Mouse (Mus musculus): ENCODE data around the gene Cpvl.

DNA sequence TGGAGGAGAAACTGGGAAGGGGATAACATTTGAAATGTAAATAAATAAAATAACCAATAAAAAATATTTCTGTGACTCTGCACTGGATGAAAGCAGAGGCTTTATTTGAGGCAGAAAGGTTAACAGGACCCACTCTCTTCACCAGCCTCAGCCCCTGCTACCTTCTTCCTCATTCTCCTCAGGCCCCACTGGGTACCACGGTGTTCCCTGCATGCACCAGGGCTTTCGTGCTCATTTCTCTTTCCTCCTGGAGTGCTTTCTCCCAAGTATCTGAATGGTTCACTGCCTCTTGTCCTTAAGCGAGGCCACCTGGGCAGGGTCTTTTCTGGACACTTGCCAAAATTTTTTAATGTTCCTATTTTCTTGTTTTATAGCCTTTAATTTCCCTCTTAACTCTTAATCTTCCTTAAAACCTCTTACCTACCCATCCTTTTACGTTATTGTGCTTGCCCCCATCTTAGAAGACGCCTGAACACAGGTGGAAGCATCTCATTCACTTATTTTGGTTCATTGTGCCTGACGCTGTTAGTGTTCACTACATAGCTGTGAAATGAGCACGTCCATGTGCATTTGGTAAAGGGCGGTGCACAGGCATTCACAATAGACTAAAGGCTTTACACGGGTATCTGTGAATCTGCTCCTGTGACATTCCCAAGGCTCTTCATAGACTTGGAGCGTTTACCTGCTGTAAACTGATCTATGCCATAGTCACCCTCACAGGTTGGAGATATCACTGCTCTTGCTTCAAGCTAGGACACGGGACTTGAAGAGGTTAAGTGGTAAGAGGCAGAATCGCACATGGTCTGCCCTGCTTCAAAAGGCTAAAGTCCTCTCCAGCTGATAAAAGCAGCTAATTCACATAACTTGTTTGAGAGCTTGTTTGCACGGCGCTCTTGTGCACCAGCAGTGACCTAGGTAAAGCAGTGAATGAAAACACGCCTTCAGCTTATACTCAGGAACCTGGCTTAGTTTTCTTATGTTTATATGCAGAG is 41.0 kb downstream of the Cpvl start:
- TF ChIP-seq CTCF (IDR thresholded peaks at IDR 0.05; ENCODE audit: low read depth) (no peak), EP300 (IDR thresholded peaks at IDR 0.05; ENCODE audit: low read depth) (no peak)
